Mouse (Mus musculus) stomach, postnatal 0 days (tissue): ENCODE results near the gene Atxn7l1. TPM values are rescaled to one million over a fixed set of nuclear protein-coding genes. Genes with fewer than 3 reads are reported as not detected.

Experiments used
- ATAC-seq: fragments of 200-750 bp; cut with Nextera tagmentation; 2 replicates; pipeline ENCODE4 v1.8.0; 2017; ENCODE audit not compliant: low FRiP score, low TSS enrichment
- DNase-seq: peaks from one replicate; pipeline ENCODE4 v3.0.0-alpha.2; 2016; ENCODE audit warnings: low spot score
- H3K27ac ChIP-seq: fragments of 300-500 bp; sonication (generic); replicated peaks from 2 replicates; pipeline ENCODE4 v1.5.1; 2014; ENCODE audit warnings: mild to moderate bottlenecking, control low read depth
- H3K27me3 ChIP-seq: fragments of 300-500 bp; sonication (generic); 2 replicates; pipeline ENCODE4 v1.6.1; 2014; ENCODE audit warnings: low read length; ENCODE audit not compliant: control insufficient read depth, insufficient read depth
- H3K36me3 ChIP-seq: fragments of 300-500 bp; sonication (generic); 2 replicates; pipeline ENCODE4 v1.6.1; 2014; ENCODE audit warnings: low read length, mixed read lengths; ENCODE audit not compliant: control insufficient read depth, insufficient read depth
- H3K4me1 ChIP-seq: fragments of 300-500 bp; sonication (generic); replicated peaks from 2 replicates; pipeline ENCODE4 v1.6.1; 2014; ENCODE audit warnings: antibody characterized with exemption; ENCODE audit not compliant: control insufficient read depth, insufficient read depth
- H3K4me2 ChIP-seq: fragments of 300-500 bp; sonication (generic); replicated peaks from 2 replicates; pipeline ENCODE4 v1.6.1; 2014; ENCODE audit warnings: low read depth, mild to moderate bottlenecking, control low read depth, moderate library complexity
- H3K4me3 ChIP-seq: fragments of 300-500 bp; sonication (generic); 2 replicates; pipeline ENCODE4 v1.5.1; 2014; ENCODE audit warnings: low read depth, low read length, control low read depth
- H3K9ac ChIP-seq: fragments of 300-500 bp; sonication (generic); 2 replicates; pipeline ENCODE4 v1.6.1; 2014; ENCODE audit warnings: mild to moderate bottlenecking, low read length, control low read depth, mixed read lengths
- H3K9me3 ChIP-seq: fragments of 300-500 bp; sonication (generic); 2 replicates; pipeline ENCODE4 v1.6.1; 2016; ENCODE audit warnings: low read length; ENCODE audit not compliant: control insufficient read depth
- CTCF ChIP-seq: IDR thresholded peaks from 2 replicates; pipeline ENCODE4 v1.5.1; 2016; ENCODE audit warnings: antibody characterized with exemption, low read depth, mild to moderate bottlenecking, moderate library complexity
- EP300 ChIP-seq: optimal IDR thresholded peaks from 2 replicates; pipeline ENCODE3; 2016; ENCODE audit warnings: antibody characterized with exemption
- WGBS: fragments of 180-500 bp; shearing (Covaris S2); extraction: QIAGEN DNeasy Blood & Tissue Kit; methylation state at CpG from one replicate; pipeline ENCODE4 v1.1.7; 2014; 5-methylcytosine and 5-hydroxymethylcytosine counted together
- polyA plus RNA-seq: library from polyadenylated mRNA; unstranded; fragments of >200 nt; fragmentation: Nextera tagmentation; extraction: Ambion mirVana; gene quantifications from 2 replicates; pipeline ENCODE4 v1.2.1, GENCODE M21; 2015

The Atxn7l1 gene
- polyA plus RNA-seq, 1 experiment from 2014 or later: 4.7 TPM

GRCm38 (mm10) chr12:33181875-33182274 lies 34.4 kb downstream of the Atxn7l1 start:
- Histone ChIP-seq H3K36me3 (no peaks in the 10 kb centered on the region), H3K27me3 (no peaks in the 10 kb centered on the region), H3K4me3 (no peak overlapping the region), H3K4me1 (no peaks in the 10 kb centered on the region), H3K9ac (no peak overlapping the region), H3K4me2 (no peak overlapping the region), H3K27ac (no peak overlapping the region), H3K9me3 (no peaks in the 10 kb centered on the region)
- no peak for DNase-seq
- WGBS: 83% methylated on average over 4 of the region's 4 CpGs
- no peak for TF ChIP-seq EP300
- TF ChIP-seq CTCF: no peak
- ATAC-seq: no peak

- Histone ChIP-seq H3K9me3 (no peaks in the 10 kb centered on the region), H3K4me3 (no peak overlapping the region), H3K4me2 (no peak overlapping the region), H3K27ac (no peak overlapping the region), H3K36me3 (no peaks in the 10 kb centered on the region), H3K27me3 (no peaks in the 10 kb centered on the region), H3K4me1 (no peaks in the 10 kb centered on the region), H3K9ac (no peak overlapping the region)
- no peak for DNase-seq
- no peak for ATAC-seq
- WGBS: 85% methylated on average over 11 of the region's 11 CpGs
- no peak for TF ChIP-seq CTCF
- no peak for TF ChIP-seq EP300
Measured at GRCm38 (mm10) chr12:33182428-33183137, 35.1 kb downstream of the Atxn7l1 start.

DNA sequence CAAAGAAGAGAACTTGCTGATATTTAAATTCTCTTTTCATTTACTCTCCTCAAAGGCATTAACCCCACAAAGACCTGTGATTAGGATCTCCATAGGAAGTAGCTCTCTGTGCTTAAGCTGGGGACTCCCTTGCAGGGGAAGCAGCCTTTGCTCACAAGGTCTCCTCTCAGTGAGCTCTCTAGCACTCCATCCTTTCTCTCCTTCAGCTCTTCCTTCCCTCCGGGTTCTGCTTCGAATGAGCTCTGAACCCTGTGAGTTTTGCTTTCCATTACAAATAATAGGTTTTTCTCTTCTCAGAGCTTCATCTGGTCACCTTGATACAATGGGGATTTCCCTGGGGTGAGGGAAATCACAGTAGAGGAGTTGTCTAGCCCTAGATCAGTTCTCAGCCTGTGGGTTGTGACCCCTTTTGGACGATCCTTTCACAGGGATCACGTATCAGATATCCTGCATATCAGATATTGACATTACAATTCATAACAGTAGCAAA lies 35.7 kb downstream of the Atxn7l1 start:
- Histone ChIP-seq H3K27me3 (no peaks in the 10 kb centered on the region), H3K4me2 (no peak overlapping the region), H3K9ac (no peak overlapping the region), H3K36me3 (no peaks in the 10 kb centered on the region), H3K4me1 (no peaks in the 10 kb centered on the region), H3K9me3 (no peaks in the 10 kb centered on the region), H3K27ac (no peak overlapping the region), H3K4me3 (no peak overlapping the region)
- TF ChIP-seq EP300: no peak
- 77% methylated on average over 4 of the region's 4 CpGs for WGBS
- DNase-seq (no peak), ATAC-seq (no peak)

DNA sequence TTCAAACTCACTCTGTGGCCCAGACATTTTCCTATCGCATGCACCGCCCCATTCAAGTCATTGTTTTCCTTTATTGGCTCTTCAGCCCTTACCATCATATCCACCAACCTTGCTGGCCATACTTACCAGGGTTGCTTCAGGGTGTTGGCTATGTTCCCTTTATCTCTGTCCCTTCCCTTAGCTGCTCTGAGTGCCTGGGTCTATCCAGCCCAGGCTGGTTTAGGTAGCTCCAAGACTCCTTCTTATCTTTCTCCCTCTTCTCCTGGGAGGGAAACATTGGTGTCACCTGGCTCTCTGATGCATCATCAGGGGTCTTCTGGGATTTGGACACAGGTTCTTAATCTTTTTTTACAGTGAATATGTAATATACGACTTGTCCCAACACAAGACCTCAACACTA lies 36.6 kb downstream of the Atxn7l1 start:
- H3K4me2 ChIP-seq: no peak overlapping the region
- no peak overlapping the region for H3K9ac ChIP-seq
- no peak overlapping the region for H3K27ac ChIP-seq
- WGBS: 97% methylated on average over 3 of the region's 3 CpGs
- no peaks in the 10 kb centered on the region for H3K4me1 ChIP-seq
- DNase-seq: no peak
- H3K4me3 ChIP-seq: no peak overlapping the region
- no peaks in the 10 kb centered on the region for H3K27me3 ChIP-seq
- TF ChIP-seq EP300 (no peak), CTCF (no peak)
- no peaks in the 10 kb centered on the region for H3K9me3 ChIP-seq
- ATAC-seq: no peak
- no peaks in the 10 kb centered on the region for H3K36me3 ChIP-seq

DNA sequence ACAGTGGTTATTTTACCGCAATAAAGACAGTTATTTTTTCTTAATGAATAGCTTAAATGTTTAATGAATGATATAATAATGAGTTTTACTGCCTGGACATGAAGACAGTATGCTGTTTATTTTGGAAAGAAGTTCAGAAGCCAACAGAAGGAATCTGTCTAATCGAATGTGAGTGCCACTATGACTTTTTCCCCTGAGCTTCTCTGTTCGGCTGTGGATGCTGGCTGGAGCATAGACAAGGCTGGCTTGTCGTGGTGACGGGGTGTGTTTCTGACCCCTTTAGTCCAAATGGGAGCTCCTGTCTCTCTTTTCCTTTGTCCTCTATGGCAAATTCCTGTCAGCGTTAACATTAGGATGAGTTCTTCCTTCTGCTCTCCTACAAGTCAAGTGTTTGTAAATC lies 37.6 kb downstream of the Atxn7l1 start:
- TF ChIP-seq CTCF (no peak), EP300 (no peak)
- Histone ChIP-seq H3K27ac (no peak overlapping the region), H3K36me3 (no peaks in the 10 kb centered on the region), H3K27me3 (no peaks in the 10 kb centered on the region), H3K4me1 (no peaks in the 10 kb centered on the region), H3K4me3 (no peak overlapping the region), H3K9ac (no peak overlapping the region), H3K4me2 (no peak overlapping the region), H3K9me3 (no peaks in the 10 kb centered on the region)
- 35% methylated on average over 6 of the region's 6 CpGs for WGBS
- no peak for DNase-seq
- ATAC-seq: no peak

DNA sequence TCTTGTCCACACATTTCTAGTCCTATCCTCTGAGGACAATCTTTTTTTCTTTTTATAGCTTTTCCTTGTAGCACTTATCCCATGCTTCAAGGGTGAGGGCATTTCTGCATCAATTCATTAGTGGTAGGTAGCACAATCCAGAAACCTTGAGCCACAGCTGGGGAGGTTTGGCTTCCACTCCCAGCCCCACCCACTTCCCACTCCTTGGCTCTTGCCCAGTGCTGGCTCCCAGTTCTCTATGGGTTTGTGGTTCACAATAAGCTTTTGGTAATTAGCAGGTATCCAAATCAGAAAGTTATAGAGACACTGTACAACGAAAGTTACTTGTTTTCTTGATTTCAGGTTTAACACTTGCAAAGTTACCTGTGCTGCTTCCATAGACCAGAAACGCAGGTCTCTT lies 38.8 kb downstream of the Atxn7l1 start:
- ATAC-seq (no peak), DNase-seq (no peak)
- no peak overlapping the region for H3K4me2 ChIP-seq
- H3K9me3 ChIP-seq: no peaks in the 10 kb centered on the region
- no peaks in the 10 kb centered on the region for H3K36me3 ChIP-seq
- H3K27ac ChIP-seq: no peak overlapping the region
- no peaks in the 10 kb centered on the region for H3K4me1 ChIP-seq
- TF ChIP-seq EP300 (no peak), CTCF (no peak)
- no peak overlapping the region for H3K4me3 ChIP-seq
- H3K9ac ChIP-seq: no peak overlapping the region
- H3K27me3 ChIP-seq: no peaks in the 10 kb centered on the region
- WGBS: 85% methylated on average over 2 of the region's 2 CpGs
